Mouse (Mus musculus): Measurements from ENCODE around the gene Itgb7. TPM values are rescaled to one million over a fixed set of nuclear protein-coding genes. Genes with fewer than 3 reads are reported as not detected.

Gene Itgb7
- 1 to 10 TPM in 1 of 2 experiments, under 1 TPM in 1; 0.98 to 1.0 TPM for total RNA-seq (2021)

GRCm38 (mm10) chr15:102231748-102232147, at the start of gene Itgb7:
TSS of gene Itgb7 (minus strand) at chr15:102231944.
- no peak for DNase-seq

GRCm38 (mm10) chr15:102280623-102281022, 48.9 kb upstream of the Itgb7 start:
- DNase-seq = no peak

DNA sequence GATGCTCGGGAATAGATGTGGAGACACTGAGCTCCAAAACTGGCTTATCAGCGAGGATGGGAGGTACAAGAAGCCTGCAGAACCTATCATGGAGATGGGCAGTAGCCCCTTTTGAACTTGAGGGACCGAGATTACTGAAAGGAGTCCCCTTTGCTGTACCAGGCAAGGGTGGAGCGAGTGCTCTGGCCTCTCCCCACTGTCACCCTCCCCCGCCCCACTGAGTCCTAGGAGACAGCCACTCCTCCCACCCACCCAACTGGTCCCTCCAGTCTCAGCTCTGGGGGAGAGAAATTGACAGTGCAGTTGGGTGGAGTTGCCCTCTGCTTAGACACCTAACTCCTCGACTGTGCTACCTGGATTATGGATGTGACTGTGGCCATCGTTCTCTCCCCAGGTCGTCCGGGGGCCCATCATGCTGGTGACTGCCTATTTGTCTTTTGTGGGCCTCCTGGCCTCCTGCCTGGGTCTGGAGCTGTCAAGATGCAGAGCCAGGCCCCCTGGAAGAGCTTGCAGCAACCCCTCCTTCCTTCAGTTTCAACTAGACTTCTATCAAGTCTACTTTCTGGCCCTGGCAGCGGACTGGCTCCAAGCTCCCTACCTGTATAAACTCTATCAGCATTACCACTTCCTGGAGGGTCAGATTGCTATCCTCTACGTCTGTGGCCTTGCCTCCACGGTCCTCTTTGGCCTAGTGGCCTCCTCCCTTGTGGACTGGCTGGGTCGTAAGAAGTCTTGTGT, 48.2 kb upstream of the Itgb7 start:
- no peak for DNase-seq

GRCm38 (mm10) chr15:102279092-102279782, 47.5 kb upstream of the Itgb7 start, which contains the start of gene Mfsd5:
TSS of gene Mfsd5 (plus strand) at chr15:102279454.
- peak; percentile 90 for DNase-seq

- no peak for DNase-seq
Measured at GRCm38 (mm10) chr15:102278726-102279091, 47.0 kb upstream of the Itgb7 start.

- DNase-seq = no peak
Measured at GRCm38 (mm10) chr15:102273982-102274716, 42.4 kb upstream of the Itgb7 start.

GRCm38 (mm10) chr15:102271441-102271840, 39.7 kb upstream of the Itgb7 start:
- no peak for DNase-seq

DNA sequence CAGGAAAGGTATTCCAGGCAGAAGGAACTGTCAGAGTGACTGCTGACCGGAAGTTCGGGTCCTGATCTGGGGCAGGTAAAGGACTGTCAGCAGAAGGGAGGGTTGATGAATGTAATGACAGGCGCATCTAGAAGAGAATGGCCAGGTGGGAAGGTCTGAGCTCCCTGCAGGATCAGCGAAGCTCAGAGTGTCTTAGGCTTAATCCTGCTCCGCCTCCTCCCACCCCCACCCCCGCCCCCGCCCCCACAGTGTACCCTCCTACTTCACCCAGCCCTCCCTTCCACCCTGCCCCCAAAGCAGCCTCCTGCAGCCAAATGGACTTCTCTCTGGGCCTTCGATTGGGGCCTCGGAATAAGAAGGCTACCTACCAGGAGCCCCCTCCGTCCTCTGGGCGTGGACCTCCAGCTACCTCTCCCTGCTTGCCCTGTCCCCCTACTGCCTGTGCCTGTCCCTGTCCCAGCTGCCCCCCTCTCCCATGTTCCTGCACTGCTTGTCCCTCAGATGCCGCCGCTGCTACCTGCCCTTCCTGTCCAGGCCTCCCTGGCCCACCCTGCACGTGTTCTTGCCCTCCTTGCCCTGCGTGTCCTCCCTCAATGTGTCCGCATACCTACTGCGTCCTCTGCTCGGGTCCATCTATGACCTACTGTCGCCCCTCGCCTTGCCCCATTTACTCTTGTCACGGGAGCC, 38.7 kb upstream of the Itgb7 start, which contains the start of gene Gm9918:
Gene Gm9918, plus strand, starts transcription at position 290 of the 687 bp plus-strand sequence.
- no peak for DNase-seq

GRCm38 (mm10) chr15:102265548-102265947, 33.8 kb upstream of the Itgb7 start:
- no peak for DNase-seq

GRCm38 (mm10) chr15:102263037-102263436, 31.3 kb upstream of the Itgb7 start:
- DNase-seq = no peak

DNA sequence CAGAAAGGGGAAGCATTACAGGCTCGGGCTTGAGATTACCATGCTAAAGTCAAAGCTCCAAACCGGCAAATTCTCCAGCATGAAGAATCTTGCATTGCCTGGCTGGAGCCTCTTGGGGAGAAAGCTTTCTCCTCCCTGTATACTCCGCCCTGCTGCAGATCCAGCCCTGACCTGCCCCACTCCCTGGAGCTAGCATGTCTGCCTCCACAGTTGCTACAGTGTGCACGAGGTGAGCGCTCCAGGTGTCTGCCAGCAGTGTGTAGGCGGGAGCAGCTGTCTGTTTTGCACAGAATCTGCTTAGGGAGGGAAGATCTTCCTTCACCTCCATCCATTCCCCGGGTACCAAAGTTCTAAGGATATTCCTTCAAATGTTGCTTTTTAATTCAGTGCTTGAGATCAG, 30.8 kb upstream of the Itgb7 start:
- DNase-seq = no peak

DNA sequence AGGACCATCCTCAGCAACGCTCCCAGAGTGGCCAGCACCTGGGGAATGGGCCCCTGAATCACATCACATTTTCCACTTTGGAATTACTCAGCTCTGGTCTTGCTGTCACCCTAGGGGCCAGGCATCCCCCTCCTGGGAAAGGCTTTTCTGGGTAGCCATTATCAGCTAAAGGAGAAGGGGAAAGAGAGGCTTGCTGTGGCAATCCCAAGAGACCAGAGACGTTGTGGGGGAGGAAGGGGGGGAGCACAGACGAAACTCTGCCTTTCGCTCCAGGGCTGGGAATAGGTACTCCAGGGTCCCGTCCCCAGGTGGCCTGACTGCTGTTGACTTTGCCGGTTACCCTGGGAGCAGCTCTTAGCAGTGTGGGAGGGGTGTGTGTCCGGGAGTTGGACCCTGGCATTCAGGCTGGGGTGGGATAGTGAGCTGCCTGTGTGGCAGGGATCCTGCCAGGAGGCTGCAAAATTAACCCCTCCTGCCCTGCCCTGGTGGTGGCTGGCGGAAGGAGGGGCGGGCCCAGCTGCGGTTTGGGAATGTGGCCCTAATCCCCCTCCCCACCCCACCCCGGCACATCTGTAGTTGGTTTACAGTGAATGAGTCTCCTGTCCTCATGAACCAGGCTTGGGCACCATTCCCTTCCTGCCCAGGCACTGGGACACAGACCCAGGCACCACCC, 27.0 kb upstream of the Itgb7 start:
- DNase-seq = no peak

DNA sequence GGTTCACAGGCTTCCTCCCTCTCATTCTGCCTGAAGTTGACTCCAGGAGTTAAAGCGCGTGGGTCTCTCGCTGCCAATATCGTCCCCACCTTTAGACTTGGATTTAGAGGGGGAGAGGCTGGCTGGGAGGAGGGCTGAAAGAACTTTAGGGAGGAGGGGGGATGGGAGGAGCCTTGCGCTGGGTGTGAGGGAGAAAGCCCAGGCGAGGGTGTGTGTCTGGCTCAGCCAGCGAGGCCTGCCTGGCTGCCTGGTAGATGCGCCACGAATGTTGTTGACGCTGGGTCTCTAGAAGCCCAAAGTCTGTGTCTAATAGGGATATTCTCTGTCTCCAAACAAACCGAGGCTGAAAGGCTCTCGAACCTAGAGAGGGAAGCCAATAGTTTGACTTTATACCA, 26.3 kb upstream of the Itgb7 start:
- DNase-seq = peak; percentile 58

GRCm38 (mm10) chr15:102257202-102258075, 25.7 kb upstream of the Itgb7 start, which contains the start of gene Rarg:
TSS of gene Rarg (minus strand) at chr15:102257517.
- DNase-seq = no peak

DNA sequence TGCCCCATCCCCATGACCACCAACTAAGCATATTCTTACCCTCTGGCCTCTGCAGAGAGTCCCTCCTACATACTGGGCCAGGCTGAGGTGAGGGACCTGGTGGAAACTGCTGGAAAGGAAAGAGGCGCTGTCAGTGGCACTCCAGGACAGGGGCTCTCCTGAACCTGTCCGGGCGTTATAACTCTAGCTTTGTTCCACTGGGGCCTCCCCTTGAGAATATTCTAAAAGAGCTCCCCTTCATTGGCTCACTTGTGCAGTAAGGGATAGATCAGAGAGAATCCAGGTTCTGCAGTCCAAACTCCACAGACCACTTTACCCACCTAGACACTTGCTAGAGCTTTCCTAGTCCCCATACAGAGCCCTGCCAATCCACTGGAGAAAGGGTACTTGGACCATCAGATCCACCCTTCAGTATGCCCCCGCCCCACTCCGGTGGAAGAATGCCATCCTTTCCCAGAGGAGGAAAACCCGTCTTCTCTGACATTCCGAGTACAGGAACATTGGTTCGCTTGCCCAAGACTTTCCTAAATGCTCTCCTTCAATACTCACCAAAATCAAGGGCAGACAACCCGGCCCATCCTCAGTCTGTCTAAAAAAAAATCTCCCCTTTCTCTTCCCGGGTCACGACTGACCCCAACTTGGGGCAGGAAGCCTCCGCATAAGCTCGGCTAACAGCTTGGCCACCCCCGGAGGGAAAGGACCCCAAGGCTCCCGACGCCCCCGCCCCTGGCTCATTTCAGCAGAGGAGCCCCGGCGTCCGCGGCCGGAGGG, 24.9 kb upstream of the Itgb7 start:
- DNase-seq = no peak

GRCm38 (mm10) chr15:102255547-102256255, 24.0 kb upstream of the Itgb7 start:
- DNase-seq = no peak

DNA sequence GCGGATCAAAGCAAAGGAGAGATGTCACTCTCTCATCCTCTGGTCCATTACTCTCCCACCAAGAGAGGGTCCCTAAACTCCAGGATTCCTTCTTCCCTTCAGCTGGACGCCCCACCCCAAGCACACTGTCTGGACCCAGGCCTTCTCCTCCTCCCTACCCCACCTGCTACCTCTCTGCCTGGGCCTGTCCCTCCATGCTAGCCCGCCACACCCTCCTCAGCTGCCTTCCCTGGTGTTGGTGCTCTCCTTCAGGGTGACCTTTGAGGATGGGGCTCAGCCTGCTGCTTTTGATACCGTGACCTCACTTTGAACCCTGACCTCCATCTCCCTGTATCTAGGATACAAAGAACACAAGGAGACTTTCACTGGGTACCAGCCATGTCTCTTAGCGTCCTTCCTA, 18.8 kb upstream of the Itgb7 start:
- no peak for DNase-seq

DNA sequence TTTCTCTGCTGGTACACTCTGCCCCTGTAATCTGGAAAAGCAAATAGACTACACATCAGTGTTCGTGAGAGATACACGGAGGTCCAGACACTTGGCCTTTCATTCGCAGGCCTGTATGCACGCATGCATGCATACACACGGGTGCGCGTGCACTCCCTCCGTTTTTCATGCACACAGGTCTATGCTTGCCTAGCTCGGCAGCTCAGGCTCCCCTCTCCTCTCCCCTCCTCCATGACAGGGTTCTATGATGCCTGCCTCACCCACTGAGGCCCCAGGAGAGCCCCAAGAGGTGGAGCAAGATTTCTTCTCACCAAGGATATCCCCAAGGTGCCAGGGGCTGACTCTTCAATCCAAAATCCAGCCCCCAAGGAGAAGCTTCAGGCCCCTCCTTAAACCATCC, 18.2 kb upstream of the Itgb7 start:
- DNase-seq = no peak

DNA sequence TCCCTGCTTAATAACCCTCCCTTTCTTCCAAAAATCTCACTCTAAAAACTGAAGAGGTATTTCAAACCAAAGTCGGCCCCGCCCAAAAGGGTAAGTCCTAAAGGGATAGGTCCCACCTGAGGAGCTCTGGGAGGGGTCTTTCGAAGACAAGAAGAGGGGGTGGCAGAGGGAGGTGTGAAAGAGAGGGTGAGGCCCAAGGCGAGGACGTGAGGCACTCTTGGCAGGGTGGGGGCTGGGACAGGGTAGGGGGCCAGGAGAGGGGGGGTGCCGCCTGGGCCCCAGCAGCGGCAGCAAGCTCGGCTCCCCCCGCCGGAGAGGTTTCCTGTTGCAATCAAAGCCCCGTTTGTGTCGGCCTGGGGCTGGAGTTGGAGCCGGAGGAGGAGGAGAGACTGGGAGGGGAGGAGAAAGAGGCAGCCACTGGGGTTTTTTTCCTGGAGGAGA, 17.5 kb upstream of the Itgb7 start:
- DNase-seq = peak; percentile 57

Data from heart, postnatal 4 days (tissue).